Mouse (Mus musculus) CH12.LX (cell line): ENCODE data around the gene Zfp592. TPM values are rescaled to one million over a fixed set of nuclear protein-coding genes. Genes with fewer than 3 reads are reported as not detected.
A peak's percentile ranks its signal among the peaks of the same experiment; 100 is the strongest.

Source experiments
- DNase-seq: peaks from one replicate; pipeline ENCODE4 v3.0.0-alpha.2; 2013; ENCODE audit errors: extremely low read depth
- H3K27ac ChIP-seq: 2 replicates; pipeline ENCODE4 v1.5.1; 2012; ENCODE audit warnings: low read depth, mild to moderate bottlenecking, control low read depth, moderate library complexity; ENCODE audit not compliant: insufficient read depth
- H3K27me3 ChIP-seq: replicated peaks from 2 replicates; pipeline ENCODE3; 2012; ENCODE audit warnings: inconsistent platforms
- H3K36me3 ChIP-seq, 2 experiments: replicated peaks in 1 of 2; 2 replicates each; pipeline versions ENCODE3 to v1.6.1; 2012; ENCODE audit warnings: inconsistent platforms in 1 of 2, low read length in 1 of 2, mild to moderate bottlenecking in 1 of 2, mixed read lengths in 1 of 2, moderate library complexity in 1 of 2; ENCODE audit not compliant: control insufficient read depth in 1 of 2, insufficient read depth in 1 of 2
- H3K4me1 ChIP-seq, 2 experiments: 2 replicates each; pipeline ENCODE4 v1.6.1; 2012; ENCODE audit warnings: inconsistent platforms in 1 of 2, moderate library complexity in 1 of 2; ENCODE audit not compliant: insufficient read depth in 2 of 2, control insufficient read depth in 1 of 2
- H3K4me2 ChIP-seq: 2 replicates; pipeline ENCODE4 v1.6.1; 2012; ENCODE audit warnings: low read depth, mild to moderate bottlenecking, control low read depth; ENCODE audit not compliant: poor library complexity, insufficient read depth, severe bottlenecking
- H3K4me3 ChIP-seq, 3 experiments: fragments of 150-350 bp in 1 of 3; sonication (generic) in 1 of 3; replicated peaks in 1 of 3; 2 replicates each; pipeline versions ENCODE3 to v1.5.1; 2011 to 2012; ENCODE audit warnings: low read depth in 2 of 3, low read length in 2 of 3, mild to moderate bottlenecking in 2 of 3, moderate library complexity in 2 of 3, control low read depth in 1 of 3, improper control_type of control experiment in 1 of 3, inconsistent platforms in 1 of 3, mixed read lengths in 1 of 3; ENCODE audit not compliant: poor library complexity in 1 of 3
- H3K79me2 ChIP-seq: replicated peaks from 2 replicates; pipeline ENCODE4 v1.6.1; 2012; ENCODE audit warnings: mild to moderate bottlenecking, moderate library complexity; ENCODE audit not compliant: control insufficient read depth, poor library complexity, insufficient read depth, severe bottlenecking; ENCODE audit errors: extremely low read depth
- H3K9ac ChIP-seq: 2 replicates; pipeline ENCODE4 v1.6.1; 2012; ENCODE audit warnings: low read depth, mild to moderate bottlenecking, control low read depth, moderate library complexity; ENCODE audit not compliant: insufficient read depth
- H3K9me3 ChIP-seq: replicated peaks from 2 replicates; pipeline ENCODE3; 2012; ENCODE audit warnings: low read length, inconsistent platforms, mixed read lengths
- BHLHE40 ChIP-seq: IDR thresholded peaks from 2 replicates; pipeline ENCODE4 v1.6.1; 2011; ENCODE audit warnings: mild to moderate bottlenecking, low read depth, low read length, improper control_type of control experiment
- CHD1 ChIP-seq: IDR thresholded peaks from 2 replicates; pipeline ENCODE4 v1.6.1; 2012; ENCODE audit warnings: low read depth, low read length, improper control_type of control experiment, inconsistent platforms
- HCFC1 ChIP-seq: IDR thresholded peaks from 2 replicates; pipeline ENCODE4 v1.6.1; 2012; ENCODE audit warnings: low read depth, mild to moderate bottlenecking, inconsistent platforms, low read length, improper control_type of control experiment
- KAT2A ChIP-seq: IDR thresholded peaks from 2 replicates; pipeline ENCODE4 v1.6.1; 2012; ENCODE audit warnings: low read length, improper control_type of control experiment, inconsistent platforms; ENCODE audit not compliant: insufficient replicate concordance
- MAX ChIP-seq: IDR thresholded peaks from 2 replicates; pipeline ENCODE4 v1.6.1; 2011; ENCODE audit warnings: low read length, improper control_type of control experiment
- MYC ChIP-seq: IDR thresholded peaks from 2 replicates; pipeline ENCODE4 v1.6.1; 2011; ENCODE audit warnings: low read depth, mild to moderate bottlenecking, improper control_type of control experiment, low read length
- NRF1 ChIP-seq: IDR thresholded peaks from 2 replicates; pipeline ENCODE4 v1.6.1; 2014; ENCODE audit warnings: low read depth, mild to moderate bottlenecking, inconsistent platforms, low read length, improper control_type of control experiment, moderate library complexity
- POLR2A ChIP-seq: IDR thresholded peaks from 2 replicates; pipeline ENCODE4 v1.6.1; 2011; ENCODE audit warnings: low read depth, mild to moderate bottlenecking, improper control_type of control experiment, low read length
- RAD21 ChIP-seq: IDR thresholded peaks from 2 replicates; pipeline ENCODE4 v1.6.1; 2011; ENCODE audit warnings: low read depth, mild to moderate bottlenecking, low read length, improper control_type of control experiment, moderate library complexity
- USF1 ChIP-seq: IDR thresholded peaks from 2 replicates; pipeline ENCODE4 v1.6.1; 2014; ENCODE audit warnings: low read depth, mild to moderate bottlenecking, inconsistent platforms, low read length, improper control_type of control experiment
- ZC3H11A ChIP-seq: IDR thresholded peaks from 2 replicates; pipeline ENCODE4 v1.6.1; 2012; ENCODE audit warnings: low read depth, mild to moderate bottlenecking, inconsistent platforms, low read length, improper control_type of control experiment
- ZMIZ1 ChIP-seq: IDR thresholded peaks from 2 replicates; pipeline ENCODE4 v1.6.1; 2012; ENCODE audit warnings: low read depth, mild to moderate bottlenecking, inconsistent platforms, low read length, improper control_type of control experiment
- dilution Hi-C: fragments of 300-500 bp; cut with MboI; formaldehyde crosslinking; loops from 2 replicates; pipeline ENCODE4 v1.14.3; 2020; ENCODE audit warnings: low sequenced_read_pairs; ENCODE audit not compliant: extremely low pct_unique_long_range_greater_than_20kb, extremely low pct_ligation_motif_present
- in situ Hi-C: fragments of 300-500 bp; cut with MboI; formaldehyde crosslinking; loops from 3 replicates; pipeline ENCODE4 v1.14.3; 2019; ENCODE audit warnings: low sequenced_read_pairs, low pct_ligation_motif_present, low pct_unique_long_range_greater_than_20kb, mixed read lengths
- polyA plus RNA-seq: library from polyadenylated mRNA; unstranded; fragments of >175 nt; gene quantifications from 2 replicates; pipeline ENCODE4 v1.2.1, GENCODE M21; 2012; ENCODE audit warnings: low read depth; ENCODE audit not compliant: insufficient read length
- total RNA-seq, 2 experiments: library from RNA; depleted of rRNA; stranded (reverse); fragments of 300-350 nt in 1 of 2; fragments of >200 nt in 1 of 2; gene quantifications; 2 replicates each; pipeline ENCODE4 v1.2.3; 2012 to 2014

The Zfp592 gene
- total and polyA plus RNA-seq, 3 experiments, result 7.8 to 23.6 (median 10.1) TPM

DNA sequence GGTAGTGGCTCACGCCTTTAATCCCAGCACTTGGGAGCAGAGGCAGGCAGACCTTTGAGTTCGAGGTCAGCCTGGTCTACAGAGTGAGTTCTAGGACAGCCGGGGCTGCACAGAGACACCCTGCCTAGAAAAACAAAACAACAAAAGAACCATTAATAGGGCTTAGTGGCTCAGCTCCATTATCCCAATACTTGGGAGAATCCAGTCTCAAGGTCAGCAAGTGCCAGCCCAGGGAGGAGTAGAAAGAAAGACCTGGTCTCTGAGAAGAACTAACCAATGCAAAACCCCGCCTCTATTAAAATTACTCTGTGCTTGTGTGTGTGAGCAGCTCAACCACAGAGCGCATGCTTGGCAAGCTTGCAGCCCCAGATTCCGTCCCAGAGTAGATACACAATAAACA lies 30.7 kb upstream of the Zfp592 start:
- TF ChIP-seq BHLHE40 (no peak), NRF1 (peak; percentile 21; the same call in 1 of the 2 replicates)
- no peaks in the 10 kb centered on the region for H3K36me3 ChIP-seq

DNA sequence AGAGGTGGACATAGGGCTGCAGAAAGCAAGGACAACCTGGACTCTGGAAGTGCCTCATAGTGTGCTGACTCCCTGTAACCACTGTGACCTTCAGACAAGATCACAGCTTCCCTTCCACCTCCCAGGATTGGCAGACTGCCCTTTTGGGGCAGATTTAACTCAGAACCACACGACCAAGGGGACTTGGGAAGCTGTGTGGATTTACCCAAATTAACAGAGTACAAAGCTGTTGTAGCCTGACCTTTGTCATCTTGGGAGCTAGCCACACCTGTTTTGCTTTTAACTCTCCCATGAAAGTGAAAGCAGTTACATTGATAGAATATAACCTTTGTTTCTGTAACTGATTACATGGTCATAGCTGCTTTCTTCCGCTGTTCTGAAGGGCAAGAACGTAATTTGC lies 22.6 kb upstream of the Zfp592 start:
- dilution Hi-C loops (no loop called here), in situ Hi-C loops (no loop called here)
- no peaks in the 10 kb centered on the region for H3K27me3 ChIP-seq
- H3K36me3 ChIP-seq, result no peaks in the 10 kb centered on the region
- no peaks in the 10 kb centered on the region for H3K4me1 ChIP-seq
- peaks cover 7% of the 10 kb centered on the region for H3K9me3 ChIP-seq
- H3K79me2 ChIP-seq, result no peaks in the 10 kb centered on the region
- no peak overlapping the region for H3K9ac ChIP-seq
- no peak overlapping the region for H3K4me2 ChIP-seq
- TF ChIP-seq KAT2A, result no peak
- no peak for TF ChIP-seq CHD1
- no peak for TF ChIP-seq RAD21
- no peak for TF ChIP-seq ZC3H11A
- no peak for TF ChIP-seq MYC
- TF ChIP-seq HCFC1, result no peak
- H3K4me3 ChIP-seq, result no peak overlapping the region
- DNase-seq, result no peak
- H3K27ac ChIP-seq, result no peak overlapping the region

More for the DNA sequence above, 30.7 kb upstream of the Zfp592 start:
- H3K4me2 ChIP-seq, result no peak overlapping the region
- no peak overlapping the region for H3K4me3 ChIP-seq
- no peaks in the 10 kb centered on the region for H3K9me3 ChIP-seq
- DNase-seq, result no peak
- in situ Hi-C loops (no loop called here), dilution Hi-C loops (no loop called here)
- H3K4me1 ChIP-seq, result no peaks in the 10 kb centered on the region
- no peak overlapping the region for H3K9ac ChIP-seq
- no peak overlapping the region for H3K27ac ChIP-seq
- H3K79me2 ChIP-seq, result no peaks in the 10 kb centered on the region
- no peaks in the 10 kb centered on the region for H3K27me3 ChIP-seq

DNA sequence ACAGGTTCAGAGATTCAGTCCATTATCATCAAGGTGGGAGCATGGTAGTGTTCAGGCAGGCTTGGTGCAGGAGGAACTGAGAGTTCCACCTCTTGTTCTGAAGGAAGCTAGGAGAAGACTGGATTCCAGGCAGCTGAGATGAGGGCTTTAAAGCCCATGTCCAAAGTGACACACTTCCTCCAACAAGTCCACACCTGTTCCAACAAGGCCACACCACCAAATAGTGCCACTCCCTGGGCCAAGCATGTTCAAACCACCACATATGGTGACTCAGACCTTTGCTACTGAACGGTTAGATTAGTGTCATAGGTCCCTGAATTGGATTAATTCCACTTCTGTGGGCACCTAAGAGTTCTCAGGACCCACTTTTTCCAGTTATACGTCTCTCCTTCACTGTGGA lies 22.1 kb upstream of the Zfp592 start:
- in situ Hi-C loops, result no loop called here
- Histone ChIP-seq H3K4me3 (no peak overlapping the region), H3K9ac (no peak overlapping the region), H3K27ac (no peak overlapping the region), H3K36me3 (no peaks in the 10 kb centered on the region), H3K27me3 (no peaks in the 10 kb centered on the region), H3K9me3 (peaks cover 8% of the 10 kb centered on the region), H3K79me2 (no peaks in the 10 kb centered on the region), H3K4me2 (no peak overlapping the region), H3K4me1 (no peaks in the 10 kb centered on the region)
- TF ChIP-seq RAD21, result no peak
- TF ChIP-seq KAT2A, result no peak
- TF ChIP-seq NRF1, result no peak
- TF ChIP-seq POLR2A, result no peak
- TF ChIP-seq ZMIZ1, result no peak
- no peak for TF ChIP-seq MAX
- no peak for TF ChIP-seq USF1
- TF ChIP-seq CHD1, result no peak
- dilution Hi-C loops, result no loop called here
- no peak for DNase-seq
